Mouse (Mus musculus): ENCODE measurements around the gene Rln1. TPM values are rescaled to one million over a fixed set of nuclear protein-coding genes. Genes with fewer than 3 reads are reported as not detected.

Rln1 gene
- polyA plus RNA-seq, 1 experiment from 2014 or later, result 2.2 TPM

DNA sequence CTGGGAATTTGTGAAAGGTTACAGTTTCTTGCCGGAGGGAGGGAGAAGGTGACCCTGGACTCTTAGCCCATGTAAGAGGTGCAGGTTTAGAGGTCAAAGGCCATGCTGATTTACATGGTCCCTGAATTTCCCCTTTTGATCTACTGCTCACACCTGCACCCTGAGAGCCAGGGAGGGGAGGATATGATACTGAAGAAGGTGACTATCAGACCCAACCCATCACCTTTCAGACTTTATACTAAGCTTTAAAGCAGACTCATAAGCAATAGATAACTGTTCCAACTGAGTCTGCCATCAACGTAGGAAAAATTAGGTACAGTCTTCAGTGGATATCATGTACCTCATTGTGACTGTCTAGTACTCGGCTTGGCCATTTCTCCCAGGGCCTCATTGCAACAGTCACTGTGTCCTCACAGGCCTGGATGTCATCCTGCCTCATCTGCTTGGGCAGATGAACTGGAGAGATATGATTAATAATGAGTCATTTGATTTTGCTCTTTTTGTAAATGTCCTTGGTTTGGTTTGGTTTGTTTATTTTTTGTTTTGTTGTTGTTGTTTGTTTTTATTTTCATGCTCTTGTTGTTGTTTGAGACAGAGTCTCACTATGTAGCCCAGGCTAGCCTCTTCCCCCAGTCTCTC is 34.3 kb upstream of the Rln1 start:
- Histone ChIP-seq H3K9ac (no peak overlapping the region), H3K27ac (replicated peaks) (no peak overlapping the region), H3K9me3 (no peaks in the 10 kb centered on the region), H3K36me3 (no peaks in the 10 kb centered on the region), H3K27me3 (no peaks in the 10 kb centered on the region), H3K4me3 (no peak overlapping the region), H3K4me2 (no peak overlapping the region), H3K4me1 (replicated peaks) (peaks cover 17% of the 10 kb centered on the region; the same call in 1 of the 2 replicates)
- ATAC-seq (ENCODE audit: low read depth), result no peak
- WGBS, result 77% methylated on average over 3 of the region's 3 CpGs

DNA sequence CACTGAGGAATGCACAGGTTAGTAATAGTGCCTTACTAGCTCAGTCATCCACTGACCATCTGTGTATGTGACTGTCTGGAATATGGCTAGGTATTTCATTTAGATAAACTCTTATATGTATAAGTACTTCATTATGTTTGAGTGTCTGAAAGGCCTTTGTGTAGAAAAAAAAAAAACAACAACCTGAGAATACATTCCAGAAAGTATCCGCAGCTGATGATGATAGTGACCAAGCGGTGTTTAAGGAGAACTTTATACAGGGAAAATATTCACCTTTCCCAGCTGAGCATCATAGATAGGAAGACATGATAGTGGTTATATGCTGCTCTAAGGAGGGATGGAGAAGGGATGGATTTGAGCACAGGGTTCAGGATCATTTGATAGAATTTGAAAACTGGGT is 33.6 kb upstream of the Rln1 start:
- no peaks in the 10 kb centered on the region for H3K9me3 ChIP-seq
- no peak for ATAC-seq (ENCODE audit: low read depth)
- H3K27ac ChIP-seq (replicated peaks), result no peak overlapping the region
- H3K9ac ChIP-seq, result no peak overlapping the region
- no peak overlapping the region for H3K4me3 ChIP-seq
- H3K4me2 ChIP-seq, result no peak overlapping the region
- WGBS, result 93% methylated on average over 2 of the region's 2 CpGs
- H3K36me3 ChIP-seq, result no peaks in the 10 kb centered on the region
- peaks cover 11% of the 10 kb centered on the region; the same call in 1 of the 2 replicates for H3K4me1 ChIP-seq (replicated peaks)
- no peaks in the 10 kb centered on the region for H3K27me3 ChIP-seq

DNA sequence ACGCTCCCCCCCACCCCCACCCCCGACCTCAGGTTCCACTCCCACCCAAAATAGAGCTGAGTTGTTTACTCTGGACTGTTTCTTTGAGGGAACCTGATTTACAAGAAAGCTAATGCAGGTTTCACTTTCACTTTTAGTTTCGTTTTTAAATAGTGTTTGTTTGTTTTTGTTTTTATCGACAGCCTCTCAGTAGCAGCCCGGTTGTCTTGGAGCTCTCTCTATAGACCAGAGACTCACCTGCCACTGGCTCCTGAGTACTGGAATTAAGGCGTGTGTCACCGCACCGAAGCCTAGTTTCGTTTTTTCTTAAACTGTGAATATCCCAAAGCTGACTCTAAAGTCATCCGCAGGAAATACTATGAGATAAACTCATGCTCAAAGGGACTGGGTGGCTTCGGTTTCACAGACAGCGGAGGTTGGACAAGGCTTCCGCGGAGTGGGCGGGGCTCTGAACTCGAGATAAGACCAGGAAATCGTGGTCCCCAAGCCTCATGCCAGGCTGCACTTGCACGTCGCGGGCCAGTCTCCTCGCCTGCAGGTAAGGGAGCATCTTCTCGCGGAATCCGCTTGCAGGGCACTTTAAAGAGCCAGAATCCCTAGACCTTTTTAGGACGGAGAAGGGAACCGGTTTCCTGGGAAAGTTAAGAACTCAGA is 32.6 kb upstream of the Rln1 start, which contains the start of the genes Plgrkt and Cd274:
Gene Plgrkt (minus strand): TSS at position 422 of the 654 bp plus-strand sequence.
Gene Cd274 (plus strand): TSS at position 487 of the 654 bp plus-strand sequence.
- WGBS, result 5% methylated on average over 26 of the region's 26 CpGs
- H3K27me3 ChIP-seq, result no peaks in the 10 kb centered on the region
- H3K4me3 ChIP-seq, result peak within 1 kb of the TSS; percentile 44
- peak within 1 kb of the TSS; percentile 71 for H3K4me2 ChIP-seq
- H3K36me3 ChIP-seq, result no peaks in the 10 kb centered on the region
- no peak within 1 kb of the TSS for H3K27ac ChIP-seq (replicated peaks)
- H3K9me3 ChIP-seq, result no peaks in the 10 kb centered on the region
- peak within 1 kb of the TSS; percentile 68 for H3K9ac ChIP-seq
- H3K4me1 ChIP-seq (replicated peaks), result peaks cover 18% of the 10 kb centered on the region
- ATAC-seq (ENCODE audit: low read depth), result no peak

DNA sequence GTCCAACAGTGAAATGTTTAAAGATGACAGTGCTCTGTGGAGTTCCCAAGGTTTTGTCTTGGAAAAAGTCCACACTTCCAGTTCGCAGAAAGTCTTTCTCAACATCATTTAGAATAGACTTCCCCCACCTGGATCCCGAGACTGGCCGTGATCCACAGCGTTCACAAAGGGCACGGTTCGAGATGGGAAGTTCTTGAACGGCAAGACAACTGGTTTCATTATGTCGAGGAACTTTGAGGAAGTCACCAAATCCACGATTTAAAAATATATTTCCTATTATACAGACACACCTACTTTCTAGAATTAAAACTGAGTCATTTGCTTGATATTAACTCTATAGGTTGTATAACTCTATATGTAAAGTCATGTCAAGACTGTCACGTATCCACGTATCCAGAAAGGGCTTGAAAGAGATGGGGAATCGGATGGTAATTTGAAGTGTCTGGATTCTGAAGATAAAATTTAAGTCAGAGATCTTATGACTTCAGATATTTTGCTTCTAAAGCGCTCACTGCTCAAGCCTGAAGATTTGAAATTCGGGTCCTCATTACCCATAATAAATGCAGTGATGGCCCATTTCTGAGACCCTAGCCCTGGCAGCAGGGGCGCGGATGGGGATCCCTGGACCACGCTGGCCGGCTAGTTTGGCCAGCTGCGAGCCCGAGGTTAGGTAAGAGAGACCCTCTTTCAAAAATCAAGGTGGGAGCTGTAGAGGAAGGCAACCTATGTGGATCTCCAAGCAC is 31.9 kb upstream of the Rln1 start:
- 64% methylated on average over 20 of the region's 20 CpGs for WGBS
- H3K36me3 ChIP-seq, result no peaks in the 10 kb centered on the region

DNA sequence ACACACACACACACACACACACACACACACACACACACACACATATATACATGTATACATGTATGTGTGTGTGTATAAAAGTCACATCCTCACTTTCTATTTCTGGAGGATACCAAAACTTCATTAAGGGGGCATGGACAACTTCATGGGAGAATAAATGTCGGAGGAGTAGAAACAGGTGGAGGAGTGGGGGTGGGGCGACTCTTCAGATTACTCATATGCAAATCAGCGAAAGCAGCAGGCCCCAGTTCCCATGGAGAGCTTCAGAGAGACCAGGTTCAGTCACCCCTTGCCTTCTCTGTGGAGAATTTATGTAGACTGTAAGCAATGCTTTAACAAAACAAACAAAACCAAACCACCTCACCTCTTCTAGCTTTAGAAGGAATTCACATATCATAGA is 30.6 kb upstream of the Rln1 start:
- Histone ChIP-seq H3K27ac (replicated peaks) (no peak overlapping the region), H3K4me2 (no peak overlapping the region), H3K36me3 (no peaks in the 10 kb centered on the region), H3K9ac (no peak overlapping the region), H3K27me3 (no peaks in the 10 kb centered on the region), H3K4me1 (replicated peaks) (peaks cover 32% of the 10 kb centered on the region), H3K9me3 (no peaks in the 10 kb centered on the region), H3K4me3 (no peak overlapping the region)
- ATAC-seq (ENCODE audit: low read depth), result no peak
- WGBS, result 25% methylated on average over 3 of the region's 3 CpGs

More for the DNA sequence above, 31.9 kb upstream of the Rln1 start:
- no peaks in the 10 kb centered on the region for H3K27me3 ChIP-seq
- no peak for ATAC-seq (ENCODE audit: low read depth)
- peak overlapping the region; percentile 71 for H3K4me2 ChIP-seq
- H3K4me1 ChIP-seq (replicated peaks), result peaks cover 19% of the 10 kb centered on the region
- H3K4me3 ChIP-seq, result peak overlapping the region; percentile 44
- H3K9me3 ChIP-seq, result no peaks in the 10 kb centered on the region
- H3K9ac ChIP-seq, result 0 out of 2 replicates have a peak overlapping the region, but pooled peaks have one; percentile 68
- no peak overlapping the region for H3K27ac ChIP-seq (replicated peaks)

DNA sequence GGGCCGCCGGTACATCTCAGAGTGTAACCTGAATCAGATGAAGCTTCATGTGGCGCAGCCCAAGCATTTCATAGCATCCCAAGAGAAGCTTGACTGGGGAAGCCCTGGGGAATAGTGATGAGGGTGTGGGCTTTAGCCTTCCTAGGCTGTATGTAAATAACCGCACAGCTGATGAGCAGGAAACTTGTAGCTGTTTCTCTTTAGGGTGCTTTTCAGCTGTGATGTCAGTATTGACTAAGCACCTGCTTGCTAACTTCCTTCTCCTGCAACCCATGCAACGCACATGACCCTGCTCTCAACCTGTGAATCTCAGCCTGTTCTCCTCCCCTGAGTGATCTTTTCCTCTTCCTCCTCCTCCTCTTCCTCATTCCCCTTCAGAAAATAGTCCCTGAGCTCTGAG is 29.6 kb upstream of the Rln1 start:
- Histone ChIP-seq H3K27ac (replicated peaks) (no peak overlapping the region), H3K36me3 (0 out of 2 replicates have a peak, but pooled peaks cover 2% of the 10 kb centered on the region), H3K9me3 (no peaks in the 10 kb centered on the region), H3K4me1 (replicated peaks) (peaks cover 35% of the 10 kb centered on the region), H3K4me3 (no peak overlapping the region), H3K27me3 (no peaks in the 10 kb centered on the region), H3K4me2 (no peak overlapping the region), H3K9ac (no peak overlapping the region)
- WGBS, result 83% methylated on average over 5 of the region's 5 CpGs
- no peak for ATAC-seq (ENCODE audit: low read depth)

DNA sequence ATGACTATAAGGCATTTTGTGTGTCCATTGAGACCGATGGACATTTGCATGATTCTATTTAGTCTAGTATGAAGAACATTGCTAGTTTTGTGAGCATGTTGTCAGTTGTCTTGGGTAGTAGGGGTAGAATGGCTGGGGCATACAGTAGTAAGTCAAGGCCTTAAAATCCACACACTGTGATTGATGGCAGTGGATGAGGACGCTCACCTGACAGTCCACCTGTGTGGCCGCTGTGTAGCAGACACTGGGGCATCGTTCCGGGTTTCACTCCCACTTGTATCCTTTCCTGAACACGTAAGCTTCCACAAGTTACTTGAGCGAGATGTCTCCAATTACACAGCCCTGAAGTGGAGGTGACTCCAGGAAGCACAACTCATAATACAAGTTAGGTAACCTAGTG is 29.1 kb upstream of the Rln1 start:
- H3K4me3 ChIP-seq, result no peak overlapping the region
- 90% methylated on average over 7 of the region's 7 CpGs for WGBS
- no peak overlapping the region for H3K9ac ChIP-seq
- H3K36me3 ChIP-seq, result 0 out of 2 replicates have a peak, but pooled peaks cover 7% of the 10 kb centered on the region
- no peak overlapping the region for H3K27ac ChIP-seq (replicated peaks)
- ATAC-seq (ENCODE audit: low read depth), result no peak
- H3K4me2 ChIP-seq, result no peak overlapping the region
- H3K4me1 ChIP-seq (replicated peaks), result peaks cover 35% of the 10 kb centered on the region
- no peaks in the 10 kb centered on the region for H3K27me3 ChIP-seq
- no peaks in the 10 kb centered on the region for H3K9me3 ChIP-seq

DNA sequence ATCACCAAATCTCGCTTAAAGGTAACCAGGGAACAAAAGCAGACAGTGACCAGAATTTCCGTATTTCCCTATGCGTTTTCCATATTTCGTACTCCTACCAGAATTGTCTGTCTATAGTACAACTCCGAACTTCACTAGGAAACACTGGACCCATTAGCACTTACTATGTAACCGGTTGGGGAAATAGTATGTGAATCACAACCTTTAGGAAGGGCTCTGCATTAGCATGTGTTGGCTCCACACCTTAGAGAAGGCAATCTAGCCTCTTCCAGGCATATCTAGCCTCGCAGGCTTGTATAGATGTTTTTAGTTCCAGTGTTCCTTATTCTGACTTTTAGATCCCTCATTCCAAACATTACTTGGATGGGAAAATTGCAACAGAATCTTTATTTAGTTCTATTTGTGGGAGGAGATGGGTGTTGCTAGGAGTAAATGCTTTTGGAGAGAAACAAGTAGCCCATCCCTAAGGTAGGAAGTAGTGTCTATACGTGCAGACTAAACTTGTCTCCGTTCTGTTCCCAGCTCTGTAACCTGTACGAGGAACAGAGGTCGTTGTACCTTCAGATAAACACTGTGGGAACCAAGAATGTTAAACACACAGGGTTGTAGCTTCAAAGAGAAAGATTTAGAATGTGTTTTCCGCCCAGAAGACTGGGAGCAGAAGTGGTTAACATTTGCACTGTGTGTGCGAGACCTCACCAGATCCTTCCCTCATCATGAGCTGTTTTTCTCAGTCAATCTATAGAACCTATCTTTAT is 27.9 kb upstream of the Rln1 start:
- peaks cover 32% of the 10 kb centered on the region for H3K4me1 ChIP-seq (replicated peaks)
- 52% methylated on average over 13 of the region's 13 CpGs for WGBS
- peak overlapping the region; percentile 87 for H3K9ac ChIP-seq
- peak overlapping the region; percentile 30; the same call in 1 of the 2 replicates for H3K27ac ChIP-seq (replicated peaks)
- peaks cover 14% of the 10 kb centered on the region for H3K36me3 ChIP-seq
- peak overlapping the region; percentile 76 for H3K4me3 ChIP-seq
- peak overlapping the region; percentile 66 for H3K4me2 ChIP-seq
- ATAC-seq (ENCODE audit: low read depth), result peak; percentile 52
- no peaks in the 10 kb centered on the region for H3K27me3 ChIP-seq
- H3K9me3 ChIP-seq, result no peaks in the 10 kb centered on the region

DNA sequence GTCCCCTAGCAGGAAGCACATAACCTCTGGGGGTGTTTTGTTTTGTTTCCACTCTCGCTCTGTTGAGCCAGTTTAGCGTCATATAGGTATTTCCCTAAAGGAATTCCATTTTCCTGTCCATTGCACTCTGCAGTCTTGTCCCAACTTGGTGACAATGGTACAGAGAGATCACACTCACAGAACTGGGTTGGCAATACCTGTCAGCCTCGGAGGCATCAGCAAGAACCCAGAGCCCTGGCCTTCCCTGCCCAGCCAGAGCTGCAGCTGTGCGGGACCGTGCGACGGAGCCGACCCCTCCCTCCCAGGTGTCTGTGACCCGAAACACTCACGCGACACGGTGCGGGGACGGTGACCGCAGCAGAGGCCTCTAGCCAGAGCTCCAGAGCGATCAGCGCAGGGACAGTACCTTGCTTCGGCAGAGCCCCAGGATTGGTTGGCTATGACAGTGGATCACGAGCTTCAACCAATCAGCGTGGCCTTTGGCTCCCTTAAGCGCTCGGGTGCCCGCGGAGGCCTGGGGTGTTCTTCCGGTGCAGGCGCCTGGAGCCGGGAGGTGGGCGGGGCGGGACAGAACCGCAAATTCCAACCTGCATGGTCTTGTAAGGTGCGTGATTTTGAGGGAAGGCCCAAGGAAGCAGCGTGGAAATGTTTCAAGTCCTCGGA is 27.1 kb upstream of the Rln1 start:
- H3K9me3 ChIP-seq, result no peaks in the 10 kb centered on the region
- ATAC-seq (ENCODE audit: low read depth), result peak; percentile 100
- peaks cover 24% of the 10 kb centered on the region for H3K4me1 ChIP-seq (replicated peaks)
- H3K36me3 ChIP-seq, result peaks cover 19% of the 10 kb centered on the region
- no peaks in the 10 kb centered on the region for H3K27me3 ChIP-seq
- H3K4me3 ChIP-seq, result peak overlapping the region; percentile 76
- 3% methylated on average over 33 of the region's 33 CpGs for WGBS
- peak overlapping the region; percentile 87 for H3K9ac ChIP-seq
- H3K4me2 ChIP-seq, result peak overlapping the region; percentile 66
- peak overlapping the region; percentile 71; the same call in 1 of the 2 replicates for H3K27ac ChIP-seq (replicated peaks)

DNA sequence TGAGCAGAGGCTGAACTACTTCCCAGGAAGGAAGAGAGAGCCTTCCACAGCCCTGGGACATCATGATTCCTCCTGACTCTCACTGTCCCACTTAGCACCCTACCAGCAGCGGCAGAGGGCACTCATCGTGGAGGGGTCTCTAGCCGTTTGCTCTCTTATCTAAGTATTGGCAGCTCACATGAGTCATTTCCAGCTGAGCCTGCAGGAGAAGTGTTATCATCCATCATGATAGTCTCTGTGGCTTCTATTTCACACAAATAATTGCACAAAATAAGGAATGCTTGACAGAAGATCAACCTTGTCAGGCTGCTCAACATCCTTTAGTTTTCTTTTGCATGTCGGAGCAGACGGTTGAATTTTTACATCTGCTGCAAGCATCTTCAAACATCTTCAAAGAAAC is 25.8 kb upstream of the Rln1 start:
- H3K4me2 ChIP-seq, result peak overlapping the region; percentile 66

DNA sequence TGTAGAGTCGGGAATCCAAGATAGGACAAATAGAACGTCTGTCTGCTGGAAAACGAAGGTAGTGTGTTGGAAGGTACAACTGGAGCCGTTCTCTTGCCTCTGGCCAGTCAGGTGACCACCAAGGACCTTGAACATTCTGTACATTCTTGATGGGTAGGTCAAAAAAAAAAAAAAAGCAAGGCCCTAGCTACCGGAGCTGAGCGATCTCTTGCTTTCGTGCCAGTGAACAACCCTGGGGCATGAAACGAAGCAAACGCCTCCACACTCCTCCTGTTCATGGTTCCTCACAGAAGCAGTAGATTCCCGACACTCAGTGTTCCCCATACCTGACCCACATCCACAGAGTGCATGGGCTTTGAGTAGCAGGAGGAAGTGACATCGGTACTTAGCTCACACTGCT is 21.8 kb upstream of the Rln1 start:
- Histone ChIP-seq H3K36me3 (peaks cover 34% of the 10 kb centered on the region), H3K4me2 (no peak overlapping the region), H3K9me3 (no peaks in the 10 kb centered on the region), H3K4me3 (no peak overlapping the region), H3K9ac (no peak overlapping the region), H3K27ac (replicated peaks) (no peak overlapping the region), H3K27me3 (no peaks in the 10 kb centered on the region), H3K4me1 (replicated peaks) (peaks cover 21% of the 10 kb centered on the region)
- WGBS, result 86% methylated on average over 11 of the region's 11 CpGs
- no peak for ATAC-seq (ENCODE audit: low read depth)

More for the DNA sequence above, 25.8 kb upstream of the Rln1 start:
- WGBS, result 82% methylated on average over 5 of the region's 5 CpGs
- H3K9ac ChIP-seq, result 0 out of 2 replicates have a peak overlapping the region, but pooled peaks have one; percentile 87
- H3K36me3 ChIP-seq, result peaks cover 25% of the 10 kb centered on the region
- peaks cover 26% of the 10 kb centered on the region for H3K4me1 ChIP-seq (replicated peaks)
- no peaks in the 10 kb centered on the region for H3K27me3 ChIP-seq
- 0 out of 2 replicates have a peak overlapping the region, but pooled peaks have one; percentile 76 for H3K4me3 ChIP-seq
- no peaks in the 10 kb centered on the region for H3K9me3 ChIP-seq
- H3K27ac ChIP-seq (replicated peaks), result no peak overlapping the region
- no peak for ATAC-seq (ENCODE audit: low read depth)
